Mouse (Mus musculus) activated CD4-positive, CD25-positive, alpha-beta regulatory T cell, adult 4 months (primary cell): ENCODE measurements around the gene Ccser1. TPM values are rescaled to one million over a fixed set of nuclear protein-coding genes. Genes with fewer than 3 reads are reported as not detected.

Experiments used
- ATAC-seq: one replicate; pipeline ENCODE4 v1.8.0; 2017
- polyA plus RNA-seq, 2 experiments: library from polyadenylated mRNA; unstranded; fragments of 100-300 nt; shearing (Covaris generic); gene quantifications; one replicate each; pipeline ENCODE4 v1.2.1; 2017

The Ccser1 gene
- polyA plus RNA-seq, 2 experiments from 2014 or later: 0.13 TPM; not detected in 1

- no peak for ATAC-seq
Observed at GRCm38 (mm10) chr6:61300441-61300840, 120.3 kb downstream of the Ccser1 start.

- no peak for ATAC-seq
Observed at GRCm38 (mm10) chr6:61300975-61301374, 120.9 kb downstream of the Ccser1 start.

DNA sequence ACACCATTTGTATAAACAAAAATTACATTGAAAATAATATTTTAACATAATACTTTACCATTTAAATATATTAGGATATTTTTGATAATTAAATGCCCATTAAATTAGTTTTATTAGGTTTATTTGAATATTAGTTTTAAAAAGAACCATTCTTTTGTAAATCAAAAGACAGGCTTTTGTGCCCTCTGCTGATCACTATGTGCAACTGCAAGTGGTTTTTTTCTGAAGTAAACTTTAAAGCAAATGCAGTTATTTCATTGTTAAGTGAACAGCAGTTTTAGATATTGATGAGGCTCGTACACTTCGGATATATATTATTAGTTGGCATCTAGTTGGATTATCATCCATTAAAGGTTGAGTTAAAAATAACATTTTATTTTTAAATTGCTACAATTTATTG is 121.5 kb downstream of the Ccser1 start:
- ATAC-seq: no peak

DNA sequence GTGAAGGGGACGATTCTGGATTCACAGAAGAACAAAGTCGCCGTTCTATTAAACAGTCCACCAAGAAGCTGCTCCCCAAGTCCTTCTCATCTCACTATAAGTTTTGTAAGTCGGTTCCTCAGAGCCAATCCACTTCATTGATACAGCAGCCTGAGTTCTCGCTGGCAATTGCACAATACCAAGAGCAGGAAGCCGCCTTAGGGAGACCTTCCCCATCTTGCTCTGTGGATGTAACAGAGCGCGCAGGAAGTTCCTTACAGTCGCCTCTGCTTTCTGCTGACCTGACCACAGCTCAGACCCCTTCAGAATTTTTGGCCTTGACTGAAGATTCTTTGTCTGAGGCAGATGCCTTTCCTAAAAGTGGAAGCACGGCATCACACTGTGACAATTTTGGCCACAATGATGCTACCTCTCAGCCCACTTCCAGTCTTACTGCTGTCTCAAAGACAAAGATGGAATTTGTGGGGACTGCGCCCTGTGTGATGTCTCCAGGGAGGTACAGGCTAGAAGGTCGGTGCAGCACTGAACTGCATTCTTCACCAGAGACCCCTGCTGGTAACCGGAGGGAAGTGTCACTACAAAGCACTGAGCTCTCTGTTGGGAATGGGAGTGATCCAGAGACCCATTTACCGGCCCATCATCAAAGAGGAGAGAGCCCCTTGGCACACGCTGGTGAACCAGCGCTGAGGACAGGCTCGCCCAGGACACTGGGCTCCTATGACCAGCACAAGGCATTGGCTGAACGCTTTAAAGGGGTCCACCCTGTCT is 131.4 kb downstream of the Ccser1 start:
- ATAC-seq: no peak

GRCm38 (mm10) chr6:61315884-61316601 is 135.9 kb downstream of the Ccser1 start:
- ATAC-seq: no peak

DNA sequence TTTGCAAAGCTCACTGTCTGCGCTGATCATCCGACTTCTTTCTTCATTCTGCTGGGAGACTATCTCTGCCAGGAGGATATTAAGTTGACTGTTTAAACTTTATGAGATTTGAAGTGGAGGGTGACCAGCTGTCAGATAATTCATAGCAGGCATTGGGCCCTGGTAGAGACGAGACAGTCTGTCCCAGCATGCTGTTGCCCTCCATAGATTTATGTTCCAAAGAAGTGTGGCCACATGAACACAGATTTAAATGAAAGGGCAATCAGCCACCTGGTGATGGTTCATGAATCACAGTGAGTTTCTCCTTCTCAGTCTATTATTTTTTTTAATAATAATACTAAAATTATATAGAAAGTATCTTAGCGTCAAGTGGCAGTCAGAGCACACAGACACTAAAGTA is 140.7 kb downstream of the Ccser1 start:
- ATAC-seq: no peak

DNA sequence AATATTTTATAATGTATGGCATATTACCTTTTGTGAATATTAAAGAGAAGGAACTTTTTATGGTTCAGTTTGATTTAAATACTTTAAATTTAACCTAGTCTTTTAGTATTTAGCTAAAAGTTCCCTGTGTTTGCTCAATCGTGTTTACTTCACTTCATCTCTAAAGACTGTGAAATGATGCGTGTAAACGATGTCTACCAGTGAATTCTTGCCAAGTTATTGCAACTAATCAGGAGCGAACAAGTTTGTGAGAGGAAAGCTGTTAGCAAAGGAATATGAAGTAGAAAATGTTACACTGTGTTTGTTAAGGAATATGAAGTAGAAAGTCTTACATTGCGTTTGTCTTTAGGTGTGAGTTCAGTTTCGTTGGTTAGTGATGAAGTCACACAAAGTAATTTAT is 142.2 kb downstream of the Ccser1 start:
- ATAC-seq: no peak

GRCm38 (mm10) chr6:61326131-61326530 is 146.0 kb downstream of the Ccser1 start:
- ATAC-seq: no peak

DNA sequence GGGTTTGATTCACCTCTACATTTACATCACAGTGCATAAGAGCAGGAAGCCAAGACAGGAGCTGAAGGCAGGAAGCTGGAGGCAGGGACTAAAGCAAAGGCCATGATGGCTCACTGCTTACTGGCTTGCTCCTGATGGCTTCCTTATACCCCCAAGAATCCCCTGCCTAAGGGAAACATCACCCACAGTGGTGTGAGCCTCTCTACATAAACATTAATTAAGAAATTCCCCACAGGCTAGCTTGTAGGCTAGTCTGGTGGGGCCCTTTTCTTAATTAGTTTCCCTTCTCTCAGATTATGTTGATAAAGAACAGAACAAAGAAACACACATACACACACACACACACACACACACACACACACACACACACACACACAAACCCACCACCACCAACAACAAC is 148.9 kb downstream of the Ccser1 start:
- no peak for ATAC-seq

DNA sequence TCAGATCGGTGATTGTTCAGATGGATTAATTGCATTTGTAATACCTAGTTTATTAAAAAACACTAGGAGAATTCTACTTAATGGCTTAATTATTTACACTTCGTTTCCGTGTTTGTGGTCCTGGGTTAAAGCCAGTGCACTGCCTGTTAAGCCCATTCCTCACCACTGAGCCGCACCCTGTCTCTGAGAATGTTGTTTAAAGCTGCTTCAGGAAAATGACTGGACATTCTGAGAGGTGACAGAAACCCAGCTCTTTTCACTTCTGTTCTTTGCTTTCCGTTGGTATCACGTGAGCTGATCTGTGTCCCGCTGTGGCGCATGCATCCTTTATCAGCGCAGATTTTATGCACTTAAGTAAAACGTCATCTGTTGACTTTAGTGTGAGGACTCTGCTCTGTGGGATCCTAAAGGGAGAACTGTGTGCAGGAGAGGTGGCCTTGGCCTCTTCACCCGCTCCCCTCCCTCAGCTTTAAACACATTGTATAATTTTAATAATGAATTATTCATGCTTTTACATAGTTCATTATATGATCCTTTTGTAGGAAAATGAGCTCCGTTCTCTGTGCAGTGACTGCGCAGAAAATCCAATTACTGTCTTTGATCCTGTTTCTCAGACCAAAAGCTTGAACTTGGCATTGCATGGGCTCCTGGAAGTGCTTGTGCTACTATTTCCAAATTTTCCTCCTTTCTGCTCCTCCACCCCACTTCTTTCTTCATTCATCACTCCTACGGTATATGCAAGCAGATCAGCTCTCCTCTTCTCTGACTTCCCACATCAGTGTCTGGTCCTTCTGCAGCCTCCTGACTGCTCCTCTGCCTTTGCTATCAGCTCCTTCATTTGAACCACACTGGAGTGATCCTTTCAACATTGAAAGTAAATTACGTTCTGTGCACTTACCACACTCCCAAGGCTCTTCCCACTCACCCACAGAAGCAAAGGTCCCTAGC is 149.7 kb downstream of the Ccser1 start:
- ATAC-seq: no peak

- no peak for ATAC-seq
Observed at GRCm38 (mm10) chr6:61334466-61334865, 154.3 kb downstream of the Ccser1 start.

- ATAC-seq: no peak
Observed at GRCm38 (mm10) chr6:61347045-61347838, 167.1 kb downstream of the Ccser1 start.

DNA sequence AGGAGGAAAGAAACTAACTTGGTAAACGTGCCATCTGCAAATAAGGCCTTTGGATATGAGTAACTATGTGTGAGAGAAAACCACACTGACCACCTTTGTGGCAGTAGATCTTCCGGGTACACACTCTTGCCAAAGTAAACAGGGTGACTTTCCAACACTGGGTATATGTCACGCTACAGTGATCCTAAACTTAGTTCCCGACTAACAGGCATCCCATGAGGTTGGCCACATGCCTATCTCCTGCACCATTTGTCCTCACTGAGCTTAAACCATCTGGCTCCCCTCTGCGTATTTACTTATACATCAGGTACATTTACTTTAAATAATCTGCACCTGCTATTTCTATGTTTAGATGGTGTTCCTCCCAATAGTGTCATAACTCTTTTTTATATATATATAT is 183.6 kb downstream of the Ccser1 start:
- no peak for ATAC-seq

DNA sequence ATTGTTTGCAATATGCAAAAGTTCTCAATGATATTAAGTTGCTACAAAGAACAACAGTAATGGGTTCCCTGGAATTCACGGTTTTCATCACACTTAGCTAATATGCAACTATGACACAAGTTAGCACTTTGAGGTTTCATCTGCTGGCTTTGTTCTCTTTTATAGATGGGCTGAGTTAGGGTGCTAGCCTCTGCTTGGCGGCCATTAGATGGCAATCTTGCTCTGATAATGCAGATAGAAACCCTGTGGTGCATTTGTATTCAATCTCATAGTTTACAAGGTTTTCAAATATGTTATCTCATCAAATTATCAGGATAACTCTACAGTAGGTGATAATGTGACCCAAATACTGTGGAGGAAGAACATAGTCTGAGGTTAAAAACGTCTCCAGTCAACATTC is 202.4 kb downstream of the Ccser1 start:
- ATAC-seq: no peak

DNA sequence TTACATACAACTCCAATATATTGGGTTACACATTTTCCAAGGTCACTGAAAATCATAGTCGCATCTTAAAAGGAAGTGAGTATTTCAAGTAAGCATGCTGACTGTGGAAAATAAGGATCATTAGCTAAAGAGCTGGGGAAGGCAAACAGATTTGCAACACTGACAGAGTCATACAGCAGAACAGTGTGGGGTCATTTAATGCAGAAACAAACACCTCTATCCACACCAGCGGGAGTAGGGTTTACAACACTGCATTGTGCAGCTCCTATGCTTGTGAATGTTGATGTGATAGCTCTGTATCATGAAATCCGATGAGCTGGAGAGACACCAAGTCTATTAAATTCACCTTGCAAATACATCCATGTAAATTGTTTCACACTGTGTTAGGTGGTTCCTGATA is 202.9 kb downstream of the Ccser1 start:
- no peak for ATAC-seq

- ATAC-seq: no peak
Observed at GRCm38 (mm10) chr6:61387046-61387445, 206.9 kb downstream of the Ccser1 start.

DNA sequence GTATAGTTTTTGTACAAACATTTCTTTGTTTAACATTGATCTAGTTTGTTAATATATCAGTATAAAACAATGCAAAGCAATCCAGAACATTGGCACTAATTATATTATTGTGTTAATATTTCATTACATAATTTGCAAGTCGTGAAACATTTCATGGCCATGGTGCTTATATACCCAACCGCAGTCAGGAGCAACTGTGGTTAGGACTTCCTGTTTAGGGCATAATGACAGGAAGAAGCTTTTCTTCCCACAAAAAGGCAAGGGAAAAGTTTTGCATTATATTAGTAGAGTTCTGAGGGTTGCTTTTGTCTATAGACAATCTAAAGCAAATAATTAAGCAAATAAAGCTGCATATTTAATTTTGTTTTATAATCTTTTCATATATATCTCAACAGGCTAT is 247.4 kb downstream of the Ccser1 start:
- ATAC-seq: no peak

DNA sequence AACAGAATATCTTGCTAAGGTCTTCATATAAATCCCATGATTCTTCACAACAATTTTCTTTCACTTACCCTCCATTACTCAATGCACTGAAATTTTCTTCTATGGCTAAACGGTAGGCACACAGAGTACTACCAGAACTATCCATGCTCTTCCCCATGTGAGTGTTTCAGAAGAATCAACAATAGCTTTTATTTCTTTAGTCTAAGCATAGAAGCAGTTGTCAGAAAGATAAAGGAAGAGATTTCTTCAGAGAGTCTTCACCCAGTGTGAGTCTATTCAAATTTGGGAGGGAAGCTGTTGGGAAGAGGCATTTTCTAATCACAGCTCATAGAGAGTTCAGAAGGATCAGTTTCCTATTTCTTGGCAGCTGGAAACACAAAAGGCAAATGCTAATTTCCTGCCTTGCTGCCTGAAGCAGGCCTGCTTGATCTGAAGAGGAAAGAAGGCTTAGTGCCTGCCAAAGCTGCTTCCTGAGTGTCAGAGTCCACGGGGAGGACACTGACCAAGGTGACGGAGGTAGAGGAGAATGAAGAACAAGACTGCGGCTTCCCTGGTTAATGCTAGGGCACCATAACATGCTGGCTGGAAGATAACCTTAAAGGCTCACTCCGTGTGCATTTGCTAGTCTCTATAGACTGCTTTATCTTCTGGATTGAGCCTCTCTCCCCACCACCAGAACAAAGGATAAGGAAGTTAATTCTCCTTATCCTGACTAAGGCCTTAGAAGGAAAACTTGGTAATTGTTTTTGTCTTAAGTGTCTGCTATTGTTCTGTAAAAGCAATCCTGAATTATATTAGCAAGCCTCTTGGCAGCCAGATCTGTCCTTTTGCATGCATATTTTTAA is 251.0 kb downstream of the Ccser1 start:
- ATAC-seq: no peak

DNA sequence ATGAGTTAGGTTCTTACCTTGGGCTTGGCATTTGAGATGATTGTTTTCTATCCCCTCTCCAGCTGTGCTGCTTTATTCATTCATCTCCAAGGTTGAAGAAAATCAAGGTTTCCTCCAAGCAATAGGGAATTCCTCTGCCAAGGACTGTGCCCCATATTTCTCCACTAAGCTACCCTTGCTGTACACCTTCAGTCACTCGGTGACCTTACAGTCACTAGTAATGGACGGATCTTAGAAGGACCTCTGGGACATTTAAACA is 251.5 kb downstream of the Ccser1 start:
- ATAC-seq: no peak

DNA sequence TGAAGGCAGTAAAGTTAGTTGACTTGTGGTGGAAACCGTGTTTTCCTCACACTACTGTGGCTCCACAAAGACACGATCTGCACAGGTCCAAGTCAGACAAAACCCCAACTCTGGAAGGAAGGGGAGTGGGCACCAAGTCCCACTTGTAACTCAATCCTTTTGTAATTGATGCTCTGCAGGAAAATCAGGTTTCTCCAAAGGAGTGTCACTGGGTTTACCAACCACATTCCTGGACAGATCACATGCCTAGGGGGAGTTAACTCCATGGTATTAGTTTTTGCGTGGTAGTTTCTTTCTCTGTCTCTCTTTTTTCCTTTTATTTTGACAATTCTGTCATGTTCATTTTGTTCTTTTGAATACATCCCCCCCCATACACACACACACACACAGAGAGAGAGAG is 252.0 kb downstream of the Ccser1 start:
- no peak for ATAC-seq

DNA sequence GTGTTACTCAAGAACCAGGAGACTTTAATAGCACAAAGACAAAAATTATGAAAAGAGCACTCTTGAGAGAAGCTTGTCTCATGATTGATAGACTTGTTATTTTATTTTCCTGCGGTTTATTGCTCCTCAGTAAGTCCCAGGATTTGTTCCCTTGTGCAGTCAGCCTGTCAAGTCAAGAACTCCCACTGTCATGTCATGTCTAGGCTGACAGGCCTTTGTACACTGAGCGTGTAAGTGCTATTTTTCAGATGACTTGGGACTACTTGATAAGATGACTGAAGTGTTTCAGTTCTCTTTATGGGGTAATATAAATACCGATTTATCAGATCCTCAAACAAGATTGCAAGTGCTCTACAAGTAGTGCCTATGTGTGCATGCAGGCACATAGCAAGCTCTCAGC is 252.6 kb downstream of the Ccser1 start:
- no peak for ATAC-seq

GRCm38 (mm10) chr6:61438165-61438564 is 258.0 kb downstream of the Ccser1 start:
- no peak for ATAC-seq
